Mouse (Mus musculus): ENCODE measurements around the gene Dnajc13. TPM values are rescaled to one million over a fixed set of nuclear protein-coding genes. Genes with fewer than 3 reads are reported as not detected.
A peak's percentile ranks its signal among the peaks of the same experiment; 100 is the strongest.

Gene Dnajc13
- polyA plus RNA-seq, 1 experiment from 2014 or later = 19.7 TPM

DNA sequence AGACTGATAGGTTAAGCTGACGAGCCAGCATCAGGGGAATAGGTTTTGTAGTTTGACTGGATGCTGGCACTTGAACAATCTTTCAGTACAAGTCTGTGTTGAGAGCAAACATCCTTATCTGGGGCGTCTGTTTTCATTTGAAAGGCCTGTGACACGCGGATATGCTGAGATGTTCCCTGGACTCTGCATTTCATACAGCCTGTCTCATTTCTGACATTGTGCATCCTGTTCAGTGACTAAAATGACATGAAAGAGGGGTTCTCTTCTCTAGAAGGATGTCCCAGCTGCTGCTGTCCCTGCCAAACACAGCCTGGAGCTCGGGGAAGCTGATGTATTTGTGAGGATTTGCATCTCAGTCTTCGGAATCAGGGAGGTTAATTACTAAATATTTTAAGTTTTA lies 155.2 kb downstream of the Dnajc13 start:
- Histone ChIP-seq H3K27ac (no peak overlapping the region), H3K27me3 (no peaks in the 10 kb centered on the region), H3K4me3 (no peak overlapping the region), H3K4me2 (no peak overlapping the region), H3K36me3 (no peaks in the 10 kb centered on the region), H3K9me3 (0 out of 2 replicates have a peak, but pooled peaks cover 5% of the 10 kb centered on the region), H3K9ac (no peak overlapping the region), H3K4me1 (peaks cover 19% of the 10 kb centered on the region)
- WGBS = 75% methylated on average over 6 of the region's 6 CpGs
- no peak for ATAC-seq (ENCODE audit: insufficient number of reproducible peaks, insufficient read depth, low FRiP score, low TSS enrichment, low read depth)

DNA sequence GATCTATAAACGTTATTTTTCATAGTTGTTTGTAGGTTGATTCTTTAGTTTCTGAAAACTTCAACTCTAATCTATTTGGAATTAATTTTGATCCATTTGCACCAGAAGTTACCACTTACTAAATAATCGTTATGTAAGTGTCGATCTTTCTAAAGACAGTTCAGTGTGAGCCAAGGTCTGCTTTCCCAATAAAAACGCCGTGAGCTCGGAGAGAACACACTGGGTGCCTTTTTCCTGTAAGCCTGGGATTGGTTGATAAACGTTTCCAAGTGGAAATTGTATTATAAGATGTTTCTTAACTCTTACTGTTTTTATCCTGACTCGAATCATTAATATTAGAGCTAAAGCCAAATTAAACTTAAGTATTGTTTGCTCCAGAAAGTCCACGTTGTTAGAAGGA lies 155.8 kb downstream of the Dnajc13 start:
- no peaks in the 10 kb centered on the region for H3K27me3 ChIP-seq
- ATAC-seq (ENCODE audit: insufficient number of reproducible peaks, insufficient read depth, low FRiP score, low TSS enrichment, low read depth) = no peak
- H3K27ac ChIP-seq = no peak overlapping the region
- no peaks in the 10 kb centered on the region for H3K36me3 ChIP-seq
- H3K4me3 ChIP-seq = no peak overlapping the region
- no peak overlapping the region for H3K9ac ChIP-seq
- 85% methylated on average over 9 of the region's 9 CpGs for WGBS
- H3K4me2 ChIP-seq = no peak overlapping the region
- 0 out of 2 replicates have a peak, but pooled peaks cover 4% of the 10 kb centered on the region for H3K9me3 ChIP-seq
- H3K4me1 ChIP-seq = peaks cover 25% of the 10 kb centered on the region

DNA sequence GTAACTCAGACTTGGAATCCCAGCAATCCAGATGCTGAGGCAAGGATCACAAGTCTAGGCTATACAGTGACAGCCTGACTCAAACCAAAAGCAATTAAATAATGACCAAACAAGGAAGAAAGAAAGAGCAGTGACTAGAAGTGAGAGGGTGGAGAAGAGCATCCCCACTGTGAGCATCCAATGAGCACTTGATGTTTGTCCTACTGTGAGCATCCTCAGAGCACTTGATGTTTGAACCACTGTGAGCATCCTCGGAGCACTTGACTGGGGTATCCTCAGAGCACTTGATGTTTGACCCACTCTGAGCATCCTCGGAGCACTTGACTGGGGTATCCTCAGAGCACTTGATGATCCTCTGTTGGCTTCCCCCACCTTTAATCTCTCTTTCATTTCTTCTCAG lies 157.7 kb downstream of the Dnajc13 start:
- Histone ChIP-seq H3K27me3 (no peaks in the 10 kb centered on the region), H3K4me1 (peaks cover 35% of the 10 kb centered on the region), H3K27ac (no peak overlapping the region), H3K9me3 (no peaks in the 10 kb centered on the region), H3K36me3 (no peaks in the 10 kb centered on the region), H3K4me3 (no peak overlapping the region), H3K9ac (no peak overlapping the region), H3K4me2 (no peak overlapping the region)
- 87% methylated on average over 2 of the region's 2 CpGs for WGBS
- no peak for ATAC-seq (ENCODE audit: insufficient number of reproducible peaks, insufficient read depth, low FRiP score, low TSS enrichment, low read depth)

DNA sequence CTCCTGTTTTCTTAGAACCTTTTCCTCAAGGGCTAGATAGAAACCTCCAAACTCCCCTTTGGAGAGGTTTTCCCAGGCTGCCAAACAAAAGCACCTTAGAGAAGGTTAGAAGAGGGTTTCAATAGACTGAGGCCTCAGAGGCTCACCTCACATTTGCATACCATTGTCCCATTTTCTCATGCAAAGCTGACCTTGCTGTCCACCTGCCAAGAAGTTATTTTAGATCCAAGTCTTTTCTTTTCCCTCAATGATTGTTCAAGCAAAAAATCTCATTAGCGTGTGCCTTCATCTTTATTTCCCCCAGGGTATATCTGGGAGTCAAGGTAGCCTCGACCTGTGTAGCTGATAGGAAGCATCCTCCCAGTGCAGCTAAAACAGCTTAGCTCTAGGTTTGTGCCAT lies 159.8 kb downstream of the Dnajc13 start:
- H3K9ac ChIP-seq = no peak overlapping the region
- no peak for ATAC-seq (ENCODE audit: insufficient number of reproducible peaks, insufficient read depth, low FRiP score, low TSS enrichment, low read depth)
- peaks cover 5% of the 10 kb centered on the region; the same call in 1 of the 2 replicates for H3K36me3 ChIP-seq
- H3K4me3 ChIP-seq = no peak overlapping the region
- no peak overlapping the region for H3K27ac ChIP-seq
- H3K27me3 ChIP-seq = no peaks in the 10 kb centered on the region
- H3K4me2 ChIP-seq = no peak overlapping the region
- WGBS = 25% methylated on average over 2 of the region's 2 CpGs
- peaks cover 19% of the 10 kb centered on the region for H3K4me1 ChIP-seq
- H3K9me3 ChIP-seq = no peaks in the 10 kb centered on the region

DNA sequence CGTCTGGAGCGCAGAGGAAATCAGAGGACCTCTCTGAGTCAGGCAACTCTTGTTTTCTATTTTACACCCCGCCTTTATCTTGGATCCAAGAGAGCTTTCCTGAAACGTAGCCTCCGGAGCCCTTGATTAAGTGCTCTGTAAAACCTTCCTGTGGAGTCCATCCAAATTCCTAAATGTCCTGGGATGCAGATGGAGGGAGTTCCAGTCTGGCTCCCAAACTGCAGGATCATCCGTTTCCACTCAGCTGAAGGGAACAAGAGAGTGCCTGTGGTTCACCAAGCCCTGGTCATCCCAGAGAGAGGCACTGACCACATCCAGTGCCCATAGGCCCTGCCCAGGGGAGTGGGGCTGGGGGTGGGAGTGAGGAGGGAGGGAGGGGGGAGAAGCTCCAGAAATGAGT lies 160.4 kb downstream of the Dnajc13 start:
- H3K4me3 ChIP-seq = no peak overlapping the region
- WGBS = 23% methylated on average over 6 of the region's 6 CpGs
- no peaks in the 10 kb centered on the region for H3K27me3 ChIP-seq
- H3K9me3 ChIP-seq = no peaks in the 10 kb centered on the region
- H3K27ac ChIP-seq = no peak overlapping the region
- H3K9ac ChIP-seq = no peak overlapping the region
- peaks cover 5% of the 10 kb centered on the region; the same call in 1 of the 2 replicates for H3K36me3 ChIP-seq
- H3K4me2 ChIP-seq = 0 out of 2 replicates have a peak overlapping the region, but pooled peaks have one; percentile 5
- peaks cover 19% of the 10 kb centered on the region for H3K4me1 ChIP-seq
- ATAC-seq (ENCODE audit: insufficient number of reproducible peaks, insufficient read depth, low FRiP score, low TSS enrichment, low read depth) = no peak

DNA sequence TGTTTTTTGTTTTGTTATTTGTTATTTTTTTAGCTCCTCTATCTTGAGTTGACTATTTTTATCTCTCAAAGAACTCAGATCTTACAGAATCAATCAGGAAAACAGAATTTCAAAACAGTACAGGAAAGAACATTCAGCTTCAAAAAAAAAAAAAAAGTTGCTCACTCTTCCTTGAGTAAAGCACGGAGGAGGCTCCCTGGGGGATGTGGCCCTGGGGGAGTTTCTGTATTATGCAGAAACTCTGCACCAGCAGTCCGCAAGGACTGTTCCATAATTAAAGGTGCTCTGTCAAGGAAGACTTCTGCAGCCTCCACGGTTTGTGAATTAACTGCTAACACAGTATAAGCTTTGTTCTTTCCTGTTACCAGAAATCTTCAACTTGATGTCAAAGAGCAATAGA lies 161.3 kb downstream of the Dnajc13 start:
- no peaks in the 10 kb centered on the region for H3K9me3 ChIP-seq
- H3K9ac ChIP-seq = no peak overlapping the region
- no peak overlapping the region for H3K27ac ChIP-seq
- H3K27me3 ChIP-seq = no peaks in the 10 kb centered on the region
- no peak overlapping the region for H3K4me3 ChIP-seq
- H3K36me3 ChIP-seq = peaks cover 5% of the 10 kb centered on the region; the same call in 1 of the 2 replicates
- no peak overlapping the region for H3K4me2 ChIP-seq
- peaks cover 19% of the 10 kb centered on the region for H3K4me1 ChIP-seq
- 13% methylated on average over 3 of the region's 3 CpGs for WGBS
- ATAC-seq (ENCODE audit: insufficient number of reproducible peaks, insufficient read depth, low FRiP score, low TSS enrichment, low read depth) = no peak

Other genes with a start within 250 kb of the Dnajc13 start
- gene Gm28305, start 222.3 kb downstream of the Dnajc13 start, polyA plus RNA-seq (2015; fragmentation: Nextera tagmentation; extraction: Ambion mirVana) = not detected in 2 replicates
- 64.3 and 65.2 TPM in 2 replicates for gene Uba5, start 199.8 kb downstream of the Dnajc13 start, polyA plus RNA-seq (2015; fragmentation: Nextera tagmentation; extraction: Ambion mirVana)
- 9.8 and 11.7 TPM in 2 replicates for gene Acad11, start 199.6 kb downstream of the Dnajc13 start, polyA plus RNA-seq (2015; fragmentation: Nextera tagmentation; extraction: Ambion mirVana)
- 0.86 and 2.0 TPM in 2 replicates for gene Ackr4, start 136.0 kb downstream of the Dnajc13 start, polyA plus RNA-seq (2015; fragmentation: Nextera tagmentation; extraction: Ambion mirVana)
- gene Acpp, start 74.8 kb upstream of the Dnajc13 start, polyA plus RNA-seq (2015; fragmentation: Nextera tagmentation; extraction: Ambion mirVana) = 2.2 TPM in 2 replicates